Mouse (Mus musculus) brain, adult 2 months (tissue): ENCODE data around the gene Set.
"Not testable (repeated sequence)": the region's sequence is repeated elsewhere in the genome, so short reads cannot be mapped to it uniquely, and the experiment has no call there.

Experiments used
- DNase-seq: peaks from one replicate; pipeline ENCODE4 v3.0.0; 2011; ENCODE audit warnings: low read depth, low spot score

The Set gene

GRCm38 (mm10) chr2:30057223-30057904 lies at the start of gene Set:
Set (plus strand) TSS chr2:30057378.
- peak; percentile 43 for DNase-seq

GRCm38 (mm10) chr2:30009101-30009500 lies 48.1 kb upstream of the Set start:
- DNase-seq = no peak

- peak; percentile 85 for DNase-seq
These were observed 46.3 kb upstream of the Set start for GRCm38 (mm10) chr2:30010840-30011281.

- peak; percentile 61 for DNase-seq
These were observed 42.7 kb upstream of the Set start for GRCm38 (mm10) chr2:30014326-30014966.

GRCm38 (mm10) chr2:30025454-30025853 lies 31.7 kb upstream of the Set start:
- DNase-seq = no peak

- DNase-seq = no peak
These were observed 30.2 kb upstream of the Set start for GRCm38 (mm10) chr2:30026997-30027396.

- peak; percentile 41 for DNase-seq
These were observed 24.8 kb upstream of the Set start for GRCm38 (mm10) chr2:30032244-30032846.

GRCm38 (mm10) chr2:30032957-30033356 lies 24.2 kb upstream of the Set start:
- DNase-seq = no peak

- no peak for DNase-seq
These were observed 19.4 kb upstream of the Set start for GRCm38 (mm10) chr2:30037762-30038161.

- no peak for DNase-seq
These were observed 18.8 kb upstream of the Set start for GRCm38 (mm10) chr2:30038370-30038769.

- no peak for DNase-seq
These were observed 17.5 kb upstream of the Set start for GRCm38 (mm10) chr2:30039687-30040086.

GRCm38 (mm10) chr2:30042445-30042844 lies 14.7 kb upstream of the Set start:
- peak; percentile 89 for DNase-seq

- DNase-seq = no peak
These were observed 12.6 kb upstream of the Set start for GRCm38 (mm10) chr2:30044550-30044949.

- no peak for DNase-seq
These were observed 10.1 kb upstream of the Set start for GRCm38 (mm10) chr2:30047127-30047526.

- no peak for DNase-seq
These were observed 9.1 kb upstream of the Set start for GRCm38 (mm10) chr2:30048101-30048501.

GRCm38 (mm10) chr2:30048699-30049388 lies 8.3 kb upstream of the Set start, which contains the start of gene Wdr34:
Wdr34 (minus strand) TSS chr2:30048881.
- DNase-seq = peak; percentile 98

GRCm38 (mm10) chr2:30049831-30050230 lies 7.3 kb upstream of the Set start:
- DNase-seq = no peak

GRCm38 (mm10) chr2:30051992-30052761 lies 5.0 kb upstream of the Set start:
- DNase-seq = no peak

GRCm38 (mm10) chr2:30055310-30055709 lies 1.9 kb upstream of the Set start:
- not testable (repeated sequence) for DNase-seq

GRCm38 (mm10) chr2:30056736-30057135 lies 442 bp upstream of the Set start:
- no peak for DNase-seq

GRCm38 (mm10) chr2:30058418-30058817 lies 1.2 kb downstream of the Set start:
- DNase-seq = no peak
